Mouse (Mus musculus) brain, embryonic 14.5 days (tissue): Measurements from ENCODE around the gene Dpm1.

ENCODE experiments used
- CTCF ChIP-seq: fragments of 200-500 bp; IDR thresholded peaks from 2 replicates; pipeline ENCODE4 v1.5.1; 2012; ENCODE audit warnings: inconsistent platforms, mild to moderate bottlenecking, moderate library complexity, borderline replicate concordance; ENCODE audit not compliant: insufficient read depth, insufficient read length; ENCODE audit errors: extremely low read depth
- POLR2A ChIP-seq: fragments of 200-500 bp; IDR thresholded peaks from 2 replicates; pipeline ENCODE4 v1.6.1; 2012; ENCODE audit warnings: mild to moderate bottlenecking, inconsistent platforms, borderline replicate concordance; ENCODE audit not compliant: poor library complexity, insufficient read depth, insufficient read length, severe bottlenecking; ENCODE audit errors: extremely low read depth

DNA sequence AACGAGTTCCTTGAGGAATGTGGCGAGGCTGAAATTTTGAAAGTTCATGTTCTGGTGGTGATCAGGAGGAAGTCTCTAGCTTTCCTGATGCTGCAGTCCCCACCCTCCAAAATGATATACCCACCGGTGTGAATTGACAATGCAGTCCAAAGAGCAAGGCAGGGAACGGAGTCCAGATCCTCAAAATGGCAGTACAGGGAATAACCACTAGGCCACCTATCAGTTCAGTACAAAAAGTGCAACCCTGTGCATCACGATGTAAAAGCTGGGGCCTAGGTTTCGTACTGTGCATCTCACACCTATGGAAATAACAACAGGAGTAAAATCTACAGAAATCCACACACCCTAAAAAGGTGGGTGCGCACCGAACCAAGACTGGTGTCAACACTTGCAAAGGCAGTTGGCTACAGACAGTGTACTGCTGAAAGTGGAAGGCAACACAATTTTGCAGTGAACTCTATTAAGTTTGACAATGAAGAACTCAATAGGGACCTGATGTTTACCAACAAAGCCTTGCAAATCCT, 25.9 kb downstream of the Dpm1 start:
- TF ChIP-seq CTCF (no peak), POLR2A (no peak)
